Mouse (Mus musculus) hindbrain, embryonic 10.5 days (tissue): ENCODE measurements around the gene Ttyh1. TPM values are rescaled to one million over a fixed set of nuclear protein-coding genes. Genes with fewer than 3 reads are reported as not detected.
"Not testable (repeated sequence)": the region's sequence is repeated elsewhere in the genome, so short reads cannot be mapped to it uniquely, and the experiment has no call there.

Experiments
- DNase-seq: peaks from one replicate; pipeline ENCODE4 v3.0.0-alpha.2; 2017; ENCODE audit warnings: low spot score
- H3K27ac ChIP-seq: fragments of 300-500 bp; sonication (generic); 2 replicates; pipeline ENCODE4 v1.5.1; 2016; ENCODE audit warnings: mild to moderate bottlenecking, moderate library complexity
- H3K27me3 ChIP-seq: fragments of 300-500 bp; sonication (generic); 2 replicates; pipeline ENCODE4 v1.6.1; 2016; ENCODE audit warnings: mild to moderate bottlenecking; ENCODE audit not compliant: poor library complexity, insufficient read depth, severe bottlenecking
- H3K36me3 ChIP-seq: fragments of 300-500 bp; sonication (generic); 2 replicates; pipeline ENCODE4 v1.6.1; 2016; ENCODE audit warnings: mild to moderate bottlenecking, moderate library complexity
- H3K4me1 ChIP-seq: fragments of 300-500 bp; sonication (generic); replicated peaks from 2 replicates; pipeline ENCODE4 v1.6.1; 2016; ENCODE audit warnings: mild to moderate bottlenecking
- H3K4me3 ChIP-seq: fragments of 300-500 bp; sonication (generic); 2 replicates; pipeline ENCODE4 v1.5.1; 2016; ENCODE audit warnings: mild to moderate bottlenecking, moderate library complexity
- H3K9me3 ChIP-seq: fragments of 300-500 bp; sonication (generic); 2 replicates; pipeline ENCODE4 v1.6.1; 2016; ENCODE audit warnings: mild to moderate bottlenecking, moderate library complexity
- WGBS: fragments of 180-500 bp; shearing (Covaris S2); methylation state at CpG from one replicate; pipeline ENCODE4 v1.1.7; 2016; 5-methylcytosine and 5-hydroxymethylcytosine counted together
- polyA plus RNA-seq: library from polyadenylated mRNA; unstranded; fragments of >200 nt; fragmentation: Nextera tagmentation; extraction: Ambion mirVana; gene quantifications from 2 replicates; pipeline ENCODE4 v1.2.1, GENCODE M21; 2016

Gene Ttyh1
- polyA plus RNA-seq, 1 experiment from 2014 or later, result 67.4 TPM

- peaks cover 3% of the 10 kb centered on the region; the same call in 1 of the 2 replicates for H3K9me3 ChIP-seq
- peaks cover 48% of the 10 kb centered on the region for H3K36me3 ChIP-seq
- H3K27me3 ChIP-seq, result peaks cover 37% of the 10 kb centered on the region
- no peak for DNase-seq
- 29% methylated on average over 18 of the region's 18 CpGs for WGBS
- H3K4me1 ChIP-seq, result peaks cover 31% of the 10 kb centered on the region
- peak overlapping the region; percentile 71 for H3K4me3 ChIP-seq
- H3K27ac ChIP-seq, result peak overlapping the region; percentile 86
These were observed 29.4 kb downstream of the Ttyh1 start for GRCm38 (mm10) chr7:4148341-4149208.

GRCm38 (mm10) chr7:4149209-4150054, 30.2 kb downstream of the Ttyh1 start:
- Histone ChIP-seq H3K9me3 (peaks cover 3% of the 10 kb centered on the region; the same call in 1 of the 2 replicates), H3K36me3 (peaks cover 39% of the 10 kb centered on the region), H3K4me3 (peak overlapping the region; percentile 71), H3K27me3 (peaks cover 40% of the 10 kb centered on the region), H3K27ac (peak overlapping the region; percentile 86), H3K4me1 (peaks cover 31% of the 10 kb centered on the region)
- DNase-seq, result peak; percentile 73
- WGBS, result under 1% methylated on average over 64 of the region's 64 CpGs

GRCm38 (mm10) chr7:4150059-4150541, 30.9 kb downstream of the Ttyh1 start, which contains the start of gene Leng9:
Gene Leng9, minus strand, starts transcription at chr7:4150374.
- Histone ChIP-seq H3K36me3 (peaks cover 33% of the 10 kb centered on the region), H3K27ac (peak within 1 kb of the TSS; percentile 86), H3K4me1 (peaks cover 31% of the 10 kb centered on the region), H3K9me3 (peaks cover 3% of the 10 kb centered on the region; the same call in 1 of the 2 replicates), H3K27me3 (peaks cover 40% of the 10 kb centered on the region), H3K4me3 (peak within 1 kb of the TSS; percentile 71)
- DNase-seq, result no peak
- 2% methylated on average over 14 of the region's 14 CpGs for WGBS

- peaks cover 31% of the 10 kb centered on the region for H3K4me1 ChIP-seq
- 6% methylated on average over 14 of the region's 14 CpGs for WGBS
- H3K4me3 ChIP-seq, result peak overlapping the region; percentile 71
- peaks cover 25% of the 10 kb centered on the region for H3K36me3 ChIP-seq
- peaks cover 40% of the 10 kb centered on the region for H3K27me3 ChIP-seq
- no peak overlapping the region for H3K27ac ChIP-seq
- H3K9me3 ChIP-seq, result peaks cover 3% of the 10 kb centered on the region; the same call in 1 of the 2 replicates
- DNase-seq, result no peak
These were observed 31.6 kb downstream of the Ttyh1 start for GRCm38 (mm10) chr7:4150811-4151221.

- WGBS, result 18% methylated on average over 22 of the region's 22 CpGs
- Histone ChIP-seq H3K4me3 (peak overlapping the region; percentile 71), H3K9me3 (peaks cover 3% of the 10 kb centered on the region; the same call in 1 of the 2 replicates), H3K27me3 (peaks cover 40% of the 10 kb centered on the region), H3K36me3 (peaks cover 21% of the 10 kb centered on the region), H3K27ac (no peak overlapping the region), H3K4me1 (peaks cover 31% of the 10 kb centered on the region)
- no peak for DNase-seq
These were observed 32.0 kb downstream of the Ttyh1 start for GRCm38 (mm10) chr7:4151241-4151640.

GRCm38 (mm10) chr7:4154356-4154755, 35.1 kb downstream of the Ttyh1 start:
- Histone ChIP-seq H3K4me3 (no peak overlapping the region), H3K9me3 (peaks cover 3% of the 10 kb centered on the region; the same call in 1 of the 2 replicates), H3K27ac (no peak overlapping the region), H3K36me3 (no peaks in the 10 kb centered on the region), H3K4me1 (peaks cover 18% of the 10 kb centered on the region), H3K27me3 (peaks cover 40% of the 10 kb centered on the region)
- WGBS, result 78% methylated on average over 5 of the region's 5 CpGs
- DNase-seq, result no peak

GRCm38 (mm10) chr7:4154976-4155375, 35.8 kb downstream of the Ttyh1 start:
- DNase-seq, result no peak
- no peak overlapping the region for H3K27ac ChIP-seq
- peaks cover 16% of the 10 kb centered on the region for H3K4me1 ChIP-seq
- H3K4me3 ChIP-seq, result no peak overlapping the region
- no peaks in the 10 kb centered on the region for H3K36me3 ChIP-seq
- H3K27me3 ChIP-seq, result peaks cover 40% of the 10 kb centered on the region
- H3K9me3 ChIP-seq, result peaks cover 3% of the 10 kb centered on the region; the same call in 1 of the 2 replicates
- WGBS, result 23% methylated on average over 4 of the region's 4 CpGs

GRCm38 (mm10) chr7:4161596-4161995, 42.4 kb downstream of the Ttyh1 start:
- H3K36me3 ChIP-seq, DNase-seq, H3K4me3 ChIP-seq, H3K9me3 ChIP-seq, H3K27me3 ChIP-seq, H3K27ac ChIP-seq: not testable (repeated sequence)
- peaks cover 23% of the 10 kb centered on the region for H3K4me1 ChIP-seq
- 96% methylated on average over 4 of the region's 4 CpGs for WGBS

GRCm38 (mm10) chr7:4163571-4164072, 44.4 kb downstream of the Ttyh1 start:
- WGBS, result 3% methylated on average over 11 of the region's 11 CpGs
- DNase-seq, result no peak
- peaks cover 23% of the 10 kb centered on the region for H3K4me1 ChIP-seq
- peak overlapping the region; percentile 78 for H3K27ac ChIP-seq
- H3K36me3 ChIP-seq, result no peaks in the 10 kb centered on the region
- H3K9me3 ChIP-seq, result no peaks in the 10 kb centered on the region
- peak overlapping the region; percentile 53 for H3K4me3 ChIP-seq
- 0 out of 2 replicates have a peak, but pooled peaks cover 3% of the 10 kb centered on the region for H3K27me3 ChIP-seq

GRCm38 (mm10) chr7:4164090-4164910, 45.1 kb downstream of the Ttyh1 start, which contains the start of gene Cdc42ep5:
Gene Cdc42ep5, minus strand, starts transcription at chr7:4164860.
- WGBS, result under 1% methylated on average over 20 of the region's 20 CpGs
- Histone ChIP-seq H3K27ac (peak within 1 kb of the TSS; percentile 78), H3K27me3 (0 out of 2 replicates have a peak, but pooled peaks cover 3% of the 10 kb centered on the region), H3K4me1 (peaks cover 23% of the 10 kb centered on the region), H3K4me3 (peak within 1 kb of the TSS; percentile 53), H3K9me3 (no peaks in the 10 kb centered on the region), H3K36me3 (no peaks in the 10 kb centered on the region)
- peak; percentile 64 for DNase-seq

GRCm38 (mm10) chr7:4165286-4165685, 46.1 kb downstream of the Ttyh1 start:
- Histone ChIP-seq H3K9me3 (no peaks in the 10 kb centered on the region), H3K4me3 (peak overlapping the region; percentile 53; the same call in 1 of the 2 replicates), H3K27me3 (0 out of 2 replicates have a peak, but pooled peaks cover 3% of the 10 kb centered on the region), H3K4me1 (peaks cover 23% of the 10 kb centered on the region), H3K36me3 (no peaks in the 10 kb centered on the region), H3K27ac (peak overlapping the region; percentile 78; the same call in 1 of the 2 replicates)
- WGBS, result 21% methylated on average over 3 of the region's 3 CpGs
- no peak for DNase-seq
